Mouse (Mus musculus) liver, embryonic 11.5 days (tissue): ENCODE measurements at regions not wholly inside any gene's neighbourhood (a gene's known extent, or its start where the extent isn't known, plus 50 kb on each side); places are given as distances from the start of the nearest gene placed in this dataset.

Source experiments
- ATAC-seq: fragments of 200-750 bp; cut with Nextera tagmentation; replicated peaks from 2 replicates; pipeline ENCODE4 v1.8.0; 2017; ENCODE audit warnings: moderate number of reproducible peaks, mild to moderate bottlenecking, moderate TSS enrichment, moderate library complexity; ENCODE audit not compliant: low FRiP score
- DNase-seq: peaks from one replicate; pipeline ENCODE4 v3.0.0-alpha.2; 2017; ENCODE audit warnings: low spot score
- H3K27ac ChIP-seq: fragments of 300-500 bp; sonication (generic); 2 replicates; pipeline ENCODE4 v1.5.1; 2014; ENCODE audit warnings: mild to moderate bottlenecking, low read depth, low read length, control low read depth
- H3K27me3 ChIP-seq: fragments of 300-500 bp; sonication (generic); replicated peaks from 2 replicates; pipeline ENCODE4 v1.6.1; 2014; ENCODE audit warnings: low read length, mixed read lengths; ENCODE audit not compliant: control insufficient read depth, insufficient read depth
- H3K36me3 ChIP-seq: fragments of 300-500 bp; sonication (generic); 2 replicates; pipeline ENCODE4 v1.6.1; 2014; ENCODE audit warnings: mild to moderate bottlenecking, low read length, moderate library complexity, mixed read lengths; ENCODE audit not compliant: control insufficient read depth, insufficient read depth
- H3K4me1 ChIP-seq: fragments of 300-500 bp; sonication (generic); replicated peaks from 2 replicates; pipeline ENCODE4 v1.6.1; 2014; ENCODE audit warnings: low read length, mixed read lengths; ENCODE audit not compliant: control insufficient read depth, insufficient read depth
- H3K4me2 ChIP-seq: fragments of 300-500 bp; sonication (generic); 2 replicates; pipeline ENCODE4 v1.6.1; 2014; ENCODE audit warnings: mild to moderate bottlenecking, control low read depth, moderate library complexity
- H3K4me3 ChIP-seq: fragments of 300-500 bp; sonication (generic); 2 replicates; pipeline ENCODE4 v1.5.1; 2014; ENCODE audit warnings: low read depth, low read length, control low read depth
- H3K9ac ChIP-seq: fragments of 300-500 bp; sonication (generic); 2 replicates; pipeline ENCODE4 v1.6.1; 2014; ENCODE audit warnings: low read depth, low read length, control low read depth
- H3K9me3 ChIP-seq: fragments of 300-500 bp; sonication (generic); 2 replicates; pipeline ENCODE4 v1.6.1; 2016; ENCODE audit warnings: low read length, inconsistent platforms, mixed read lengths; ENCODE audit not compliant: control insufficient read depth
- WGBS: fragments of 180-500 bp; shearing (Covaris S2); extraction: QIAGEN DNeasy Blood & Tissue Kit; methylation state at CpG from one replicate; pipeline ENCODE4 v1.1.7; 2014; 5-methylcytosine and 5-hydroxymethylcytosine counted together

DNA sequence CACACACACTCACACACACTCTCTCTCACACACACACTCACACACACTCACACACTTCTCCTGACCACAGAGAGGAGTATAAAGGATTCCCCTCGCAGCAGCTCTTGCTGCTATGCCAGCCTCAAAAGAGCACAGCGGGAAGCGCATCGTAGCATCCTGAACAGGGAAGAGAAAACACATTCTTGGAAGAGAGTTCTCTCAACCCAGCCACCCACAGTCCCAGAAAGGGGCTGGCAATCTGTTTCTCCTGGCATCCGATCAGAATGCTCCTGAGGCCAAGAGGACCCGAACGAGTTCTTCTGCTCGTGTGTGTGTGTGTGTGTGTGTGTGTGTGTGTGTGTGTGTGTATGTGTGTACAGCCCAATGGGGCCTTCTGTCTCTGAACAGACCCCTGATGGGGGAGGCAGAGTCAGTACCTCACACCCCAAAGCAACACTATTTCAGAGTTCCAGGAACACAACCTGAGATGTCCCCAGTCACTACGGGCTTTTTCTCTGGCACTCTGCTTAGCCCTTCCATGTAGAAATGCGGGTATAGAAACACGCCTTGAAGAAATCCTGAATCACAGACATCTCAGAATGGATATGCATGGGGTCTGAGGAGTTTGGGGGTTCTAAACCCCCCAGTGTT lies 122.8 kb downstream of the Rplp1 start:
- DNase-seq (no peak), ATAC-seq (no peak)
- WGBS, result 82% methylated on average over 11 of the region's 11 CpGs
- Histone ChIP-seq H3K4me2 (no peak overlapping the region), H3K27me3 (no peaks in the 10 kb centered on the region), H3K4me1 (no peaks in the 10 kb centered on the region), H3K9ac (no peak overlapping the region), H3K27ac (no peak overlapping the region), H3K36me3 (no peaks in the 10 kb centered on the region), H3K9me3 (no peaks in the 10 kb centered on the region), H3K4me3 (no peak overlapping the region)

DNA sequence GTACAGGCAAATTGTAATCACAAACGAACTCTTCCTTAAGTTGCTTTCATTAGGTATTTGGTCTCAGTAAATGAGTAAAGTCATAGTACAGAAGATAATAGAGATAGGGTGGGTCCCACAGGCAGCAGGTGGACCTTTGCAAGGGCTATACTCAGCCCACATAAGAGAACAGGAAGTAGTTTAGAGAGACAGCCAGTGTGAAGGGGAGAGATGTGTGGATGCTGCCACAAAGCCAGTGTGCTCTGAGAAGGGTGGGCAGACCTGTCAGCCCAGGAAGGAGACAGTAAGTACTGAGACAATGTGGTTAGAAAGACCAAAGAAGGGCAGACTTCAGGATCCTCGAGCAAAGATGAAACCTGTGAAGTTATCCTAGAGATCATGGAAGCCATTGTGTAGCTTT lies 123.5 kb downstream of the Rplp1 start:
- H3K4me1 ChIP-seq, result no peaks in the 10 kb centered on the region
- H3K4me2 ChIP-seq, result no peak overlapping the region
- H3K36me3 ChIP-seq, result no peaks in the 10 kb centered on the region
- no peak overlapping the region for H3K4me3 ChIP-seq
- no peaks in the 10 kb centered on the region for H3K9me3 ChIP-seq
- H3K27ac ChIP-seq, result no peak overlapping the region
- H3K27me3 ChIP-seq, result no peaks in the 10 kb centered on the region
- ATAC-seq, result no peak
- 64% methylated on average over 2 of the region's 2 CpGs for WGBS
- H3K9ac ChIP-seq, result no peak overlapping the region
- no peak for DNase-seq

DNA sequence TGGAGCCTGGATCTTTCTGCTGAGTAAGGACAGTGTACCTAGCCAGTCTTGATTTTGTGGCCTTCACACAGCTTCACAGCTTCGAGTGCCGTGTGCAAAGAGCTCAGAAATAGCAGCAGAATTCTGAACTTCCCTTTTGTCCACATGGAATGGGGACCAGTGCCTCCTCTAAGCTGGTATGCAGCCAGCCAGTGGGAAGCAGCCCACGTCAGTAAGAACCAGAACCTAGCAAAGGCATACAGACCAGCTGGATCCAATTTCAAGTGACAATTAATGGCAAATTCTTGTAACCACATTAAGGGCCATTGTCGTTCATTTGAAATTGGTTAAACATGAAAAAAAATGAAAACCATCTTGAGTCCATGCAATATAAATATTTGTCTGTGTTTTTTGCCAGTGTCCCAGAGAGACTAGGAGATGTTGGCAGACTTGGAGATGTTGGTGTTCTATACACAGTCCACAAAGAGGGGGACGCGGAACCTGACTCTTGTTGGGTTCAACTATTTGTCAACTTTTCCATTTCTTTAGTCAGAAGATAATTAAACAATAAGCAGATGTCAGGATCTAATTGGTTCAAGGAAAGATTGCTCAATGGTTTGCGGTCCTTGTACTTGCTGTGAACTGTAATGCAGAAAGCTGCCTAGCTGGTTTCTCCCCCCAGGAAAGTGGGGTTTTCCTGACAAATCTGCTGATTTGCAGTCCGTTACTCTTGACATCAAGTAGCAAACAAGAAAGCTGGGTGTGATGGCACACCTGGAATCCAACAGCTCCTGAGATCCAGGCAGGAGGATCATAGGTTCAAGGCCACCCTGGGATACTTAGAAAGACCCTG lies 125.1 kb downstream of the Rplp1 start:
- no peak overlapping the region for H3K4me2 ChIP-seq
- no peak for DNase-seq
- ATAC-seq, result no peak
- H3K36me3 ChIP-seq, result no peaks in the 10 kb centered on the region
- H3K4me1 ChIP-seq, result no peaks in the 10 kb centered on the region
- H3K4me3 ChIP-seq, result no peak overlapping the region
- no peak overlapping the region for H3K9ac ChIP-seq
- 74% methylated on average over 8 of the region's 8 CpGs for WGBS
- H3K27ac ChIP-seq, result no peak overlapping the region
- H3K27me3 ChIP-seq, result no peaks in the 10 kb centered on the region
- no peaks in the 10 kb centered on the region for H3K9me3 ChIP-seq

DNA sequence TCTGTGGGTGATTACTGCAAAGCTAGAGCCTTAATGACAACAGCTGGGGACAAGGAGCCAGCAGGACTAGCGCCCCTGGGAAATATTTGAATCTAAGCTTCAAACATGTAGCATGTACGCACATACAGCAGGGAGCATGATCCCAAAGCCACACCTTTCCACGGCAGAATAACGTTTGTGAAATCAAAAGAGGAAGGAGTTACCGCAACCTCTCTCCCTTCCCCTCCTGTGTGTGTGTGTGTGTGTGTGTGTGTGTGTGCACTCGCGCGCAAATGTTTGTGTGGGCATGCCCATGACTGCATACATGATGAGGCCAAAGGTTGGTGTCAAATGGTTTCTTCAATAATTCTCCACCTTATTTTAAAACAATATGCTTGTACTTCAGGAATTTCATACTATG lies 132.9 kb downstream of the Rplp1 start:
- Histone ChIP-seq H3K4me1 (no peaks in the 10 kb centered on the region), H3K4me3 (no peak overlapping the region), H3K27me3 (no peaks in the 10 kb centered on the region; the same call in 1 of the 2 replicates), H3K4me2 (no peak overlapping the region), H3K9me3 (no peaks in the 10 kb centered on the region), H3K9ac (no peak overlapping the region), H3K27ac (no peak overlapping the region), H3K36me3 (no peaks in the 10 kb centered on the region)
- no peak for ATAC-seq
- no peak for DNase-seq
- WGBS, result 79% methylated on average over 8 of the region's 8 CpGs

DNA sequence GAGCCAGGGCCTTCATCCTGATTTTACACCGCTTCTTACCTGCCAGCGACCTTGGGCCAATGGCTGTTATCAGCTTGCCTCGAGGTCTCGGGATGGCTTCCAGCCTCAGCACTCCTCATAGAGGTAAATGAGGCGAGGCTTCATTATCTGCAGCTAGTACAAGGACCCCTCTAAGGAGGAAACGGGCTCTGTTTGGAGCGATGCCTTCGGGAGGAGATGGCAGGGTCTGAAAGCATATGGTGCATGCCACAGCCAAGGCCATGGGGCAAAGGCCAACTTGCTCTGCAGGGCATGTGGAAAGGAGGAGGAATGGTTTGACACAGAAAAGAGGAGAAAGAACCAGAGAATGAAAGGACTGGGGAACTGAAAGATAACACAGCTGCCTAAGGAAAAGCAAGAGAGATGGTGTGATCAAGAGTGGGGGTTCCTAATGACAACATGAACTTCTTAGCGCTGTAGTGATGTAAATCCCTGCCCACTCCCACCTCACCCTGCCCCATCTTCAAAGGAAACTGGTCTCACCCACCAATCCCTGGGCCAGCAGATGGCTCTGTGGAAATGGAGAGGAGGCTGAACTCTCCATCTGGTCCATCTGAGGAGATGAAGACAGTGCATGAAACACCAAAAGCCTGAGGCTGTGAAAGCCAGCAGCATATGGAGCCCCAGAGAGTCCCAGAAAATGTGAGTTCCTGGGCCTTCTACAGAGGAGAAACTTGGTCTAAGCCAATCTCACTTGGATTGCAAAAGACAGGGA lies 134.0 kb downstream of the Rplp1 start:
- Histone ChIP-seq H3K27ac (no peak overlapping the region), H3K4me1 (no peaks in the 10 kb centered on the region), H3K4me2 (no peak overlapping the region), H3K9ac (no peak overlapping the region), H3K9me3 (no peaks in the 10 kb centered on the region), H3K4me3 (no peak overlapping the region), H3K27me3 (no peaks in the 10 kb centered on the region; the same call in 1 of the 2 replicates), H3K36me3 (no peaks in the 10 kb centered on the region)
- DNase-seq (no peak), ATAC-seq (no peak)
- 71% methylated on average over 9 of the region's 9 CpGs for WGBS

DNA sequence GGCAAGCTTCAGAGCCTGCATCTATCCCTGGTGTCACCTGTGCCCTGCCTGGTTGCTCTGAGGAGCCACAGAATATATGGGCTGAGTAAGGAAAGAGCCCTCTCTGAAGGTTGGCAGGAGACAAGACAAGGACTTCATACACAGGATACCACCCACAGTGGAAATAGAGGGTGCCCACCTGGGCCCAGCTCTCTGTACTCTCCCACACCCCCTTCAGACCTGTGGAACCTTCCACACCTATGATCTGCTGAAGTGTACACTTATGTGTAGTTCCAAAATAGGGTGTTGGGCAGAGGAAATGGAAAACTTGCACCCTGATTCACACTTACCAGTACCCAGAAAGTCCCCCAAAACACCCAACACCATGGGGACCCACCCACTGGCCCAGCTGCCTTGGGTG lies 135.2 kb downstream of the Rplp1 start:
- Histone ChIP-seq H3K27me3 (no peaks in the 10 kb centered on the region; the same call in 1 of the 2 replicates), H3K9ac (no peak overlapping the region), H3K36me3 (no peaks in the 10 kb centered on the region), H3K4me1 (no peaks in the 10 kb centered on the region), H3K4me2 (no peak overlapping the region), H3K4me3 (no peak overlapping the region), H3K9me3 (no peaks in the 10 kb centered on the region), H3K27ac (no peak overlapping the region)
- no peak for ATAC-seq
- DNase-seq, result no peak

DNA sequence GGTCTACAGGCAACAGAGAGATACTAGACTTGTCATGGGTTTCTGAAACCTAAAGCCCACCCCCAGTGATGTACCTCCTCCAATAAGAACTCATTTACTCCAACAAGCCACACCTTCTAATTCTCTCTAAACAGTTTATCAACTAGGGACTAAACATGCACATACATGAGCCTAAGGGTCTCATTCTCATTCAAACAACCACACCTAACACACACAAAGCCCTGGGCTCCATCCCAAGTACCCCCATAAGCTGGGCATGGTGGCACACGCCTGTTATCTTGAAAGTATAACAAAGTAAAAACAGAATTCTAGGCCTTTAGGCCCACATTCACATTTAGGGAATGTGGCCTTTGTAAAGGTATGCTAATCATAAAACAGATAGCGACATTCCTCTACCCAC lies 137.9 kb downstream of the Rplp1 start:
- no peak for ATAC-seq
- Histone ChIP-seq H3K9ac (no peak overlapping the region), H3K4me3 (no peak overlapping the region), H3K4me1 (no peaks in the 10 kb centered on the region), H3K36me3 (no peaks in the 10 kb centered on the region), H3K4me2 (no peak overlapping the region), H3K9me3 (no peaks in the 10 kb centered on the region), H3K27me3 (no peaks in the 10 kb centered on the region), H3K27ac (no peak overlapping the region)
- no peak for DNase-seq
- WGBS, result 82% methylated on average over 2 of the region's 2 CpGs

DNA sequence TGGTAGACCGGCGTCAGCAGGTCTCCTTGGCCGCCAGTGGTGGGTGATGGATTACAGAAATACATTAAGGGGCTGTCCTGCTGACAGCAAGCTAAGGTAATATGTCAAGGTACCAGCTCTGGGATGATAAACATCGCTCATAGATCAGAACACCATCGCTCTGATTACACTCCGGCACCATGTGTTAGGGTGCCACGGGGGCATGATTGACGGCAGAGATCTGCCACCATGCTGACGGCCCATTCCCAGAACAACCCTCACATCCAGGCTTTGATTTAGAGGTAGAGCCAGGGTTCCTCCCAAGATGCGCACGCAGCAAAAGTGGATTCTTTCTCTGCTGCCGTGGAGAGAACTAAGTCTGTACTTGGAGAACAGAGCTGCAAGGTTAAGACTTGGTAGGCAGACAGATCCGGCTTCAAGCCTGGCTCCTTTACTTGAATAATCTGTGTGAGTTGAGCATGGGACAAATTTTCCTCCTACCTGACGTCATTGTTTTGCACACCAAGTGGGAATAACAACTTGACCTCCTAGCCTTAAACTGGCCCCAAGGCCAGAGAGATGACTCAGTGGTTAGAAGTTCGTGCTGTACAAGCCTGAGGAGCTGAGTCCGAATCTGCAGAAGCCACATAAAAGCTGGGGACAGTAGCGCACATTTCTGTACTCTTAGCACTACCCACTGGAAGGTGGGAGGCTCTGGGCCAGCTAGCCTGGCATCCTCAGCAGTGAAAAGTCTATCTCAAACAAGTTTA lies 144.0 kb downstream of the Rplp1 start:
- H3K27ac ChIP-seq, result no peak overlapping the region
- no peaks in the 10 kb centered on the region for H3K4me1 ChIP-seq
- ATAC-seq (no peak), DNase-seq (no peak)
- WGBS, result 65% methylated on average over 17 of the region's 17 CpGs
- no peak overlapping the region for H3K4me2 ChIP-seq
- no peaks in the 10 kb centered on the region for H3K27me3 ChIP-seq
- H3K4me3 ChIP-seq, result no peak overlapping the region
- no peaks in the 10 kb centered on the region for H3K9me3 ChIP-seq
- H3K36me3 ChIP-seq, result no peaks in the 10 kb centered on the region
- no peak overlapping the region for H3K9ac ChIP-seq
